Mouse (Mus musculus): ENCODE results near the gene Galnt16. TPM values are rescaled to one million over a fixed set of nuclear protein-coding genes. Genes with fewer than 3 reads are reported as not detected.

The Galnt16 gene
- total and polyA plus RNA-seq, 3 experiments, result 0.08 TPM; not detected in 2

- Histone ChIP-seq H3K4me3 (ENCODE audit: control insufficient read depth in 1 of 2, insufficient read depth in 1 of 2, low read depth in 2 of 2, low read length in 2 of 2) (no peak overlapping the region), H3K27ac (ENCODE audit: control insufficient read depth, low read depth, low read length) (no peak overlapping the region), H3K36me3 (ENCODE audit: control insufficient read depth in 1 of 2, insufficient read depth in 2 of 2, low read length in 2 of 2) (no peaks in the 10 kb centered on the region), H3K9ac (ENCODE audit: control insufficient read depth, low read depth, low read length, poor library complexity, severe bottlenecking) (no peak overlapping the region), H3K9me3 (replicated peaks; ENCODE audit: insufficient read depth, low read length) (no peaks in the 10 kb centered on the region), H3K27me3 (ENCODE audit: control insufficient read depth in 1 of 2, insufficient read depth in 2 of 2, low read length in 2 of 2) (peaks cover 22 to 29% of the 10 kb centered on the region in 2 experiments), H3K79me2 (ENCODE audit: control insufficient read depth, insufficient read depth, low read length, poor library complexity) (no peaks in the 10 kb centered on the region), H3K4me1 (ENCODE audit: control insufficient read depth in 1 of 2, insufficient read depth in 2 of 2, low read length in 2 of 2) (no peaks in the 10 kb centered on the region)
- DNase-seq (ENCODE audit: low read depth, low spot score), result no peak
- TF ChIP-seq MAFK (IDR thresholded peaks at IDR 0.05; ENCODE audit: borderline replicate concordance, low read depth, low read length), result no peak
- no peak for TF ChIP-seq TAL1 (IDR thresholded peaks at IDR 0.05; ENCODE audit: low read length)
These were observed 27.2 kb downstream of the Galnt16 start for GRCm38 (mm10) chr12:80545310-80545709.

GRCm38 (mm10) chr12:80549646-80550045, 31.6 kb downstream of the Galnt16 start:
- no peak overlapping the region for H3K4me3 ChIP-seq (ENCODE audit: control insufficient read depth in 1 of 2, insufficient read depth in 1 of 2, low read depth in 2 of 2, low read length in 2 of 2)
- H3K36me3 ChIP-seq (ENCODE audit: control insufficient read depth in 1 of 2, insufficient read depth in 2 of 2, low read length in 2 of 2), result no peaks in the 10 kb centered on the region
- H3K9ac ChIP-seq (ENCODE audit: control insufficient read depth, low read depth, low read length, poor library complexity, severe bottlenecking), result no peak overlapping the region
- TF ChIP-seq MAZ (IDR thresholded peaks at IDR 0.05; ENCODE audit: low read depth, low read length), result no peak
- no peak for TF ChIP-seq ZNF384 (IDR thresholded peaks at IDR 0.05; ENCODE audit: low read depth, low read length)
- no peak for TF ChIP-seq MAFK (IDR thresholded peaks at IDR 0.05; ENCODE audit: borderline replicate concordance, low read depth, low read length)
- TF ChIP-seq MEF2A (IDR thresholded peaks at IDR 0.05; ENCODE audit: extremely low read depth, insufficient replicate concordance, low read depth, low read length, poor library complexity, severe bottlenecking), result no peak
- TF ChIP-seq RAD21 (IDR thresholded peaks at IDR 0.05; ENCODE audit: low read depth, low read length), result no peak
- no peak for TF ChIP-seq CHD1 (IDR thresholded peaks at IDR 0.05; ENCODE audit: low read depth, low read length)
- TF ChIP-seq NELFE (IDR thresholded peaks at IDR 0.05; ENCODE audit: low read depth, low read length), result no peak
- TF ChIP-seq CTCF (IDR thresholded peaks at IDR 0.05 in 2 of 3, conservative IDR thresholded peaks at IDR 0.05 in 1 of 3; ENCODE audit: control insufficient read depth in 1 of 3, insufficient read depth in 1 of 3, low read depth in 2 of 3, low read length in 3 of 3, poor library complexity in 1 of 3, severe bottlenecking in 1 of 3), result no peak
- no peak for TF ChIP-seq GATA1 (IDR thresholded peaks at IDR 0.05; ENCODE audit: low read depth, low read length)
- TF ChIP-seq GABPA (IDR thresholded peaks at IDR 0.05; ENCODE audit: low read depth, low read length), result no peak
- TF ChIP-seq CHD2 (IDR thresholded peaks at IDR 0.05; ENCODE audit: low read length), result no peak
- TF ChIP-seq ZMIZ1 (IDR thresholded peaks at IDR 0.05; ENCODE audit: low read depth, low read length), result no peak
- TF ChIP-seq RCOR1 (IDR thresholded peaks at IDR 0.05; ENCODE audit: low read depth, low read length), result no peak
- TF ChIP-seq UBTF (IDR thresholded peaks at IDR 0.05; ENCODE audit: borderline replicate concordance, insufficient read depth, low read depth, low read length), result no peak
- no peak for TF ChIP-seq NRF1 (IDR thresholded peaks at IDR 0.05; ENCODE audit: insufficient read depth, low read depth, low read length, poor library complexity, severe bottlenecking)
- H3K27ac ChIP-seq (ENCODE audit: control insufficient read depth, low read depth, low read length), result no peak overlapping the region
- no peaks in the 10 kb centered on the region for H3K79me2 ChIP-seq (ENCODE audit: control insufficient read depth, insufficient read depth, low read length, poor library complexity)
- peaks cover 22 to 39% of the 10 kb centered on the region in 2 experiments for H3K27me3 ChIP-seq (ENCODE audit: control insufficient read depth in 1 of 2, insufficient read depth in 2 of 2, low read length in 2 of 2)
- H3K4me1 ChIP-seq (ENCODE audit: control insufficient read depth in 1 of 2, insufficient read depth in 2 of 2, low read length in 2 of 2), result no peaks in the 10 kb centered on the region
- no peaks in the 10 kb centered on the region for H3K9me3 ChIP-seq (replicated peaks; ENCODE audit: insufficient read depth, low read length)
- DNase-seq (ENCODE audit: low read depth, low spot score), result no peak
